Mouse (Mus musculus): Measurements from ENCODE around the gene Tcf7. TPM values are rescaled to one million over a fixed set of nuclear protein-coding genes. Genes with fewer than 3 reads are reported as not detected.

Gene Tcf7
- polyA plus RNA-seq, 1 experiment from 2014 or later: 6.9 TPM

DNA sequence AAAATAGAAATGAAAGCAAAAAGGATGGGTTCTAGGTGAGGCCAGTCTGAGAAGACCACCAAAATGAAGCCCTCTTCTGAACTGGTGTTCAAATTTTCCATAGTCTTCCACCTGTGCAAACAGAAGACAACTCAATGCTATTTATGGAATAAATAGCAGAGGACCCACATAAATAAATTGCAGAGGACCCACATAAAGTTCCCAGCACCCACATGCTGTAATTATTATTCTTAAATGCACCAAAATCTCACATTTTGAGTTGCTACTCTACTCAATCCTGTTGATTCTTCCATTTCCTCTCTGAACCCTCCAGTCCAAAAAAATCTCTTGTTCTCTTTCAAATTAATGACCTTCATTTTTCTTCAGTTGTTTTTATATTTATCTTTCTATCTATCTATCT lies 68.9 kb downstream of the Tcf7 start, which contains the start of gene Olfr1371:
Gene Olfr1371, minus strand, starts transcription at position 101 of the 400 bp plus-strand sequence.
- no peak within 1 kb of the TSS for H3K4me2 ChIP-seq (replicated peaks; ENCODE audit: low read depth, low read length)
- no peaks in the 10 kb centered on the region for H3K4me1 ChIP-seq (replicated peaks; ENCODE audit: control insufficient read depth, insufficient read depth, low read length)
- DNase-seq (ENCODE audit: low spot score): no peak
- H3K27ac ChIP-seq (ENCODE audit: low read depth, low read length): no peak within 1 kb of the TSS
- H3K36me3 ChIP-seq (ENCODE audit: control insufficient read depth, insufficient read depth, low read length): no peaks in the 10 kb centered on the region
- no peaks in the 10 kb centered on the region for H3K9me3 ChIP-seq (ENCODE audit: control insufficient read depth, low read length)
- no peak within 1 kb of the TSS for H3K4me3 ChIP-seq (ENCODE audit: low read depth, low read length)
- H3K9ac ChIP-seq (ENCODE audit: low read depth, low read length): no peak within 1 kb of the TSS
- ATAC-seq (ENCODE audit: low FRiP score): no peak
- no peaks in the 10 kb centered on the region for H3K27me3 ChIP-seq (ENCODE audit: control insufficient read depth, insufficient read depth, low read length)

Other genes with a start within 250 kb of the Tcf7 start
- gene Ppp2ca, start 184.3 kb downstream of the Tcf7 start, polyA plus RNA-seq (2014; fragmentation: Nextera tagmentation; extraction: Ambion mirVana): 128 and 136 TPM in 2 replicates
- gene Olfr1373, start 137.5 kb downstream of the Tcf7 start, polyA plus RNA-seq (2014; fragmentation: Nextera tagmentation; extraction: Ambion mirVana): not detected in 2 replicates
- gene Olfr1371, start 69.0 kb downstream of the Tcf7 start, polyA plus RNA-seq (2014; fragmentation: Nextera tagmentation; extraction: Ambion mirVana): not detected in 2 replicates
- 1,030 and 1,116 TPM in 2 replicates for gene Skp1a, start 51.0 kb downstream of the Tcf7 start, polyA plus RNA-seq (2014; fragmentation: Nextera tagmentation; extraction: Ambion mirVana)
- 205 and 221 TPM in 2 replicates for gene Vdac1, start 77.8 kb upstream of the Tcf7 start, polyA plus RNA-seq (2014; fragmentation: Nextera tagmentation; extraction: Ambion mirVana)
- 171 and 175 TPM in 2 replicates for gene 9530068E07Rik, start 113.4 kb upstream of the Tcf7 start, polyA plus RNA-seq (2014; fragmentation: Nextera tagmentation; extraction: Ambion mirVana)

Data from hindbrain, embryonic 11.5 days (tissue).